Mouse (Mus musculus): ENCODE measurements around the gene Rnf111. TPM values are rescaled to one million over a fixed set of nuclear protein-coding genes. Genes with fewer than 3 reads are reported as not detected.

Rnf111 gene
- 47.3 and 77.7 TPM in 2 replicates for polyA plus RNA-seq (2012; rRNA removed)

DNA sequence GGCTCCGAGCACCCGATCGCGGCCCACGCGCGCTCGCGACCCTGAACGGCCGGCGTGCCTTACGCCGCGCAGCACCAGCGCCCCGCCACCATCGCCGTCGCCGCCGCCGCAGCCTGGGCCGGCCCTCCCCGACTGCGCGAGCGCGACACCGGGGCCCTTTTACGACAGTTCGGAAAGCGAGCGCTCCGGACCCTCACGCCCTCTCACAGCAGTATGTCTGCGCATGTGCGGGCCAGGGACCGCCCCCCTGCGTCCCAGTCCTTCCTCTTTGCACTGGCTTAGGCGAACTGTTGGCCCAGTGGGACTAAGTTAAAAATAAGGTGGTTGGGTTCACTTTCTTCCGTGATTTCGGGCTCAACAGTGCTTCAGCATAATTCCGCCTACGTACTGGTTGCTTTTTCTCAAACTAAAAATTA is at the start of gene Rnf111:
Gene Rnf111, minus strand, starts transcription at position 100 of the 416 bp plus-strand sequence.

DNA sequence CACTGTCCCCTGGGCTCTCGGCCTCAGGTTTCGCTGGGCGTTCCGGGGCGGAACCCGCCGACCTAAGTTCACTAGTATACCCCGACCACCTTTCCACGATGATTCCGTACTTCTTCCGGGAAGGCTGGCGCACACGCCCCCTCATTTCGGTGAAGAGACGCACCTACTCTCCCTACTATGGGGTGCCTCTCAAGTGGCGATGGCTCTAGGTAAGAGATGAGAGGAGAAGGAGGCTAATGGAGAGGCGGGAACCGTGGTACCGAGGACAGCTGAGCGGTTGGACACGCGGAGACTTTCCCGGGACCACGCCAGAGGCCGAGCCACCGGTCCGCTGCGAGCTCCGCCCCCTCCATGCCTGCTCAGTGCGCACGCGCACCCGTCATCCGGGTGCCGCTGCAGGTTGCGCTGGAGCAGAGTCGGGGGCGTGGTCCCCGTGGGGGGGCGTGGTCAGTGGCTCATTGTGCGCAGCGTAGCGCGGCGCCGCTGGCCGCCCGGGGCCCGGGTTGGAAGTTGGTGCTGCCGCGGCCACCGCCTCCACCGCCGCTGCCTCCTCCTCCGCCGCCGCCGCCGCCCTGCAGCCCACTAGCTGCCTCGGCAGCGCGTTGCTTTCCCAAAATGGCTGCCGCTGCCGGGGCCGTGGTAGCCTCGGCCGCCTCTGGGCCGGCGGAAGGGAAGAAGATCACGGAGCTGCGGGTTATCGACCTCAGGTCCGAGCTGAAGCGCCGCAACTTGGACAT is 38.9 kb upstream of the Rnf111 start, which contains the start of gene Sltm:
Gene Sltm, plus strand, starts transcription at position 450 of the 737 bp plus-strand sequence.

DNA sequence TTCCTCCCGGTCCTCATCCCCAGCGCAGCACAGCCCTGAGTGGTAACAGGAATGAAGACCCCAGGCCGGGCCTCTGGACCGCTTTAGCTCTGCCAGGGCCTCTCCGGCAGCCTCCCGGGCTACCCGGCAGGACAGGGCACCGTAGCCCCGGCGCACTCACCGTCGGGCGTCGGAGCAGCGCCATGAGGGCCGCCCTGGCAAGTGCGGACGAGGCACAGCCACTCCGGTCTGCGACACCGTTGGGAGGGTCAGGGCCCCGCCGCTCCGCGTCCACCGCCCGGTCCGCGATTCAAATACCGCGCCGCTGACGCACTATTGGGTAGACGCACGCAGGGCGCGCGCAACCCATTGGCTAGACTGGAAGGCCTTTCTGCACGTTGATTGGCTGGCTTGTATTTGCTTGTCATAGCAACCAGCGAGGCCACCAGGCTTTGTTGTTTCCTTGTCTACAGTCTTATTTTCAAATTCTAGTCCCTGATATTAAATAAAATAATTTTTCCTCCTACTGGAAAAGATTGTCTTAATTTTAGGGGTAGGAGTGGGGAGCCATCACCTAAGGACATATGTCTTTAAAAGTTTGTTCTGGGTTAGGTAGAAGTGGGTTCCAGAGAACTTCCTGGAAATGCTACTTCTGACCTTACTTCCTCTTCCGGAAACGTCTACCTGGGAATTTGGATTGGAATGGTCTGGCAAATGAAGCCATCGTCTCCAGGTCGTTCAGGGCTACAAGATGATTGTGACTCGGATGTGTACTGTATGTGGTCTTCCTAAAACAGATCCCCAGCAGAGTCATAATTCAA is 82.1 kb downstream of the Rnf111 start, which contains the start of gene Ccnb2:
Gene Ccnb2, minus strand, starts transcription at position 291 of the 800 bp plus-strand sequence.

Other genes with a start within 250 kb of the Rnf111 start
- gene Ccnb2, start 82.2 kb downstream of the Rnf111 start, polyA plus RNA-seq (2012; rRNA removed), result 20.0 and 20.7 TPM in 2 replicates
- gene Sltm, start 39.0 kb upstream of the Rnf111 start, polyA plus RNA-seq (2012; rRNA removed), result 7.9 and 8.7 TPM in 2 replicates
- gene Gm10642, start 152.5 kb upstream of the Rnf111 start, polyA plus RNA-seq (2012; rRNA removed), result 1.2 and 1.3 TPM in 2 replicates
- gene Mindy2, start 153.4 kb upstream of the Rnf111 start, polyA plus RNA-seq (2012; rRNA removed), result 14.6 and 22.4 TPM in 2 replicates
- 17.3 and 58.3 TPM in 2 replicates for gene Adam10, start 175.3 kb upstream of the Rnf111 start, polyA plus RNA-seq (2012; rRNA removed)

Measured in ovary, adult 2 months (tissue).